Mouse (Mus musculus): Measurements from ENCODE around the gene Hoxd13.

The Hoxd13 gene

GRCm38 (mm10) chr2:74681594-74682531 is 13.8 kb downstream of the Hoxd13 start:
- peak; percentile 52 for DNase-seq

DNA sequence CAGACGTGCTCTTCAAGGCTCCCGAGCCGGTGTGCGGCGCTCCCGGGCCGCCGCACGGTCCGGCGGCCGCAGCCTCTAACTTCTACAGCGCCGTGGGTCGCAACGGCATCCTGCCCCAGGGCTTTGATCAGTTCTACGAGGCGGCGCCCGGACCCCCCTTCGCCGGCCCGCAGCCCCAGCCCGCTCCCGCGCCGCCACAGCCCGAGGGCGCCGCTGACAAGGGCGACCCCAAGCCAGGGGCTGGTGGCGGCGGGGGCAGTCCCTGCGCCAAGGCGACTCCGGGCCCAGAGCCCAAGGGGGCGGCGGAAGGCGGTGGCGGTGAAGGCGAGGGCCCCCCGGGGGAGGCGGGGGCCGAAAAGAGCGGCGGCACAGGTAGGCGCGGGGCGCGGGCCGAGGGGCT is 14.7 kb downstream of the Hoxd13 start:
- no peak for DNase-seq

- DNase-seq, result no peak
These were observed 15.4 kb downstream of the Hoxd13 start for GRCm38 (mm10) chr2:74683471-74683951.

GRCm38 (mm10) chr2:74684106-74684505 is 16.0 kb downstream of the Hoxd13 start:
- no peak for DNase-seq

GRCm38 (mm10) chr2:74685059-74685603 is 17.0 kb downstream of the Hoxd13 start:
- DNase-seq, result no peak

DNA sequence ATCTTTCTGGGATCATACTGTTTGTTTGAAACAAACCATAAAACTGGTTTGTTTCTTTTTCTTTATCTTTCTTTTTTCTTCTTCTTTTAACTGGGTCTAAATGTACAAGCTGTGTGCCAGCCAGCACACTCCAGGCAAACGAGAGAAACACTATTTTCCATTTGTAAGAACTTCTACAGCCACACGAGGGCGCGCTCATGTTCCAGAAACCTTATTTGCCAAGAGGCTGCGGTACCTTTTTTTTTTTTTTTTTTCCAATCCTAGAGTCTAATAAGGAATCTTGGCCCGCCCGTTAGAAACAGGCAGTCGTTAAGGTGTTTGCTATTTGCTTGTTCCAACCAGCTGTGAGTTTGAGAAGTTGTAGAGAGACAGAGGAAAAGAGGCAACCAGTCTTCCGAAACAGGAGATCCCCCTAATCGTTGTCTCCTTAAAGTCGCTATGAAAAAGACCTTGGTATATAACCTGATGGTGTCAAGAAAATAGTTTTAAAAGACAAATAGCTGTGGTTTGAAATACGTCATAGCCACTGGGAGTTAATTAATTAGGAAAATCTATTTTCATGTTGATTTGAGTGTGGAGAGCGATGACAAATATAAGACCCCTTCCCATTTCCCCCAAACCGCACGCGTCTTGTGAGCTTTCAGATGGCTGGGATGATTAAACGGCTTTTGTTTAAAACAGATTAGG is 18.3 kb downstream of the Hoxd13 start:
- DNase-seq, result peak; percentile 87

DNA sequence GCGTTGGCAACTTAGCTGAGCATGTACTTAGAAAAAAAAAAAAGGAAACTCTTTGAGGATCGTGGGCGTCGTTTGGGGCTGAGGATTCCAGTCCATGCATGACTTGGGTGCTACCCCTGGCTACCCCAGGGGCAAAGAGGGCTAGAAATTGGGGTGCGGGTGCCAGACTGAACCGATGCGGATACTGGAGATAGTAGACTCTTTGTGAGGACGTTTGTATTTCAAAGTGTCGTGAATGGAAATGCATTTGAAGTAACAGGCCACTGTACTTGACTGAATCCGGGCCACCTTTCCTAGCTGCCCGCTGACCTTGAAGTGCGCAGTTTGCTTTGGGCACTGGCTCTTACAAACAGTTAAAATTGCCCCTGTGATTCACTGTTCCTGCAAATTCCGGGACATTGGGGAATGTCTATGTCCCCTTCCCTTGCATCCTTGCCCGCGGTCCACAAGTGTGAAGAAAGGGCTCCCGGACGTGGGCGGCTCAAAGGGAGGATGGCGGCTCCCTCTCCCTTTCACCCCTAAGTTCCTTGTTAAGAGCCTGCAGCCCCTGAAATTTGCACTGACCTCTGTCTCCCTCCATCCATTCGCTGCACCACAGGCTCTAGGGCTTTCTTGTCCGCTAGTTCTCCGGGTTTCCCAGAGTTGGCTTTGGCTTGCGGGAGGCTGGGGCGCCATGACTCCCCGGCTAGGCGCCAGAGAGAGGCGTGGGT is 19.0 kb downstream of the Hoxd13 start:
- DNase-seq, result peak; percentile 62

- DNase-seq, result no peak
These were observed 19.8 kb downstream of the Hoxd13 start for GRCm38 (mm10) chr2:74687698-74688555.

DNA sequence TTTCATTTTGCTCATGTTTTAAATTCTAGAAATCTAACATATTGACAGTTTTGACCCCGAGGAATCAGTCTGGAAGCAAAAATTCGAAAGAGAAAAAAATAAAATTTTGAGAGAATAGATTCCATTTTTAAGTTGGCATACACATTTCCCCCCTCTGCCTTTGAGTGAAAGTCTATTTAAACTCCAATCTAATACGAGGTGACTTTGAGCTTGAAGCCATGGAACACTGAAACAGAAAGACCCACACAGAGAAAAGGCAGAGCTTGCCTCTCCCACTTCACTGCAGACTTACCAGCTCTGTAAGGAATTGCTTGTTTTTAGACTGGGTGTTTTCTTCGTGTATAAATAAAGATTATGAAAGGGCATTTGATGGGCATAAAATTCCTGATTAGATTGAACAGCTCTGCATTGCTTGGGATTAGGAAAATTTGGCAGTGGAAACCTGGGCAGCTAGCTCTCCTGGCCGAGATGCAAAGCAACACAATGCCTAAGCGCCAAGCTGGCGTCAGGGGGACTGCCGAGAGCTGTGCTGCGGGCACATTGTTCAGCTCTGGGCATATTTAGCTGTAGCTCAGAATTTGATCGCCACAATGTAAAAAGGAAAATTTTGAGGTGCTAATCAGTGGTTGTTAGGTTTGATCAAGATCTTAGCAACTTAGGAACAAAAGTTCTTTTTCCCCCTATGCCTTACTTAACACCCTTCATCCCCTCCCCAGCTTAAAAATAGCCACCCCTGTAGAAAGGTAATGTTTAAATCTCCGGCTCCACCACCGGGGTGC is 20.9 kb downstream of the Hoxd13 start:
- DNase-seq, result no peak

DNA sequence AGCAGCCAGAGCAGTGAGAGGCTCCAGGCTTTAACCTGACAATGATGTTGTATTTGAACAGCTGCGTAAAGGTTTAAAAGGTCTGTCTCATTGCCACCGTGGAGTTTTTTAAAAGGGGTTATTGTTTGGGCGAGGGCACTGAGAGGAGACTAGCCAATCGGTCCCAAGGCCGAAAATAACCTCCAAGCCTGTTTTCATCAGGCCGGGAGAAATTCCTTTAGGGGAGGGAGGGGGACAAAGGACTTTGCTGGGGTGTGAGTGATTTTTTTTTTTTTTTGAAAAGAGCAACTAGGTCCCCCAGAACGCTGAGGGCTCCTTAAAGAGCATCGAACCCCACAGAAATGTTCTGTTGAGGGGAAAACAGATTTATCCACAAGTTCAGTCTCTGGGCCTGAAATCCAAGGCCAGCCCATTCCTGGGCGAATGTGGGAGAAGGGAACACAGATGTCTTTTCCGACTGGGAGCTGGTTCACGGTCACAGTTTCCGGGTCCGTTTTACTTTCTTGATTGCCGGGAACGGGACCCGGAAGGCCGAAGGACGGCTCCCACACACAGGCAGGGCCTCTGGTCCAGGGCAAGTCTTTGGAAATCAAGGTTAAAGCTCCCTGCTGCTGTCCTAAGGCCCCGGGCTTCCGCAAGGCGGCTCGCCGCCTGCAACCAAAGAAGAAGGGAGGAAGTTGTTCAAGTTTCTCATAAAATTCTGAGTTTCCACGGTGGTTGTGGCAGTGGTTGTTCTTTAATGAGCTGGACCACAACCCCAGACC is 21.6 kb downstream of the Hoxd13 start:
- peak; percentile 58 for DNase-seq

DNA sequence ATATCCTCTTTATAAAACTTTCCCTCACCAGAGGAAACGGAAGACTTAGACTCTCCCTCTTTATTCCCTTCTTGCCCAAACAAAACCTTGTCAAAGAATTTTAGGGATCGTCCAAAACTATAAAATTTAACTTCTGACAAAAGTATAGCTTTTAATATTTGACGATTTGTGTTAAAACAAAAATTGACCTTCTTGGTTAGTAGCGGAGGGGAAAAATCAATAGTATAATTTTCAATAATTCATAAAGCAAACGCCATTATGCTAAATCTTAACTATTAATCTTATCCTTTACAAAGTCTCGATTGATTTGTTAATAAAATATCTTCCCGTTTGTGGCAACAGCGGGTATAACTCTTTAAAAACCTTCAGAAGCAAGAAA is 22.2 kb downstream of the Hoxd13 start:
- DNase-seq, result no peak

- DNase-seq, result peak; percentile 87
These were observed 23.2 kb downstream of the Hoxd13 start, which contains the start of gene Hoxd10 for GRCm38 (mm10) chr2:74691022-74691951. Gene Hoxd10 (plus strand): TSS chr2:74691924.

DNA sequence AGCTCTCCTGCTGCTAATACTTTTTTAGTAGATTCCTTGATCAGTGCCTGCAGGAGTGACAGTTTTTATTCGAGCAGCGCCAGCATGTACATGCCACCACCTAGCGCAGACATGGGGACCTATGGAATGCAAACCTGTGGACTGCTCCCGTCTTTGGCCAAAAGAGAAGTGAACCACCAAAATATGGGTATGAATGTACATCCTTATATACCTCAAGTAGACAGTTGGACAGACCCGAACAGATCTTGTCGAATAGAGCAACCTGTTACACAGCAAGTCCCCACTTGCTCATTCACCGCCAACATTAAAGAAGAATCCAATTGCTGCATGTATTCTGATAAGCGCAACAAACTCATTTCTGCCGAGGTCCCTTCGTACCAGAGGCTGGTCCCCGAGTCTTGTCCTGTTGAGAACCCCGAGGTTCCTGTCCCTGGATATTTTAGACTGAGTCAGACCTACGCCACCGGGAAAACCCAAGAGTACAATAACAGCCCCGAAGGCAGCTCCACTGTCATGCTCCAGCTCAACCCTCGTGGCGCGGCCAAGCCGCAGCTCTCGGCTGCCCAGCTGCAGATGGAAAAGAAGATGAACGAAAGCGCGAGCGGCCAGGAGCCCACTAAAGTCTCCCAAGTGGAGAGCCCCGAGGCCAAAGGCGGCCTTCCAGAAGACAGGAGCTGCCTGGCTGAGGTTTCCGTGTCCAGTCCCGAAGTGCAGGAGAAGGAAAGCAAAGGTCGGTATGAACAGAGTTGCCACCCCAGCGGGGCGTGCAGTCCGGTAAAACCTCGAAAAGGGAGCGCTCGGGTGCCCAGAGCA is 24.1 kb downstream of the Hoxd13 start:
- peak; percentile 58 for DNase-seq

DNA sequence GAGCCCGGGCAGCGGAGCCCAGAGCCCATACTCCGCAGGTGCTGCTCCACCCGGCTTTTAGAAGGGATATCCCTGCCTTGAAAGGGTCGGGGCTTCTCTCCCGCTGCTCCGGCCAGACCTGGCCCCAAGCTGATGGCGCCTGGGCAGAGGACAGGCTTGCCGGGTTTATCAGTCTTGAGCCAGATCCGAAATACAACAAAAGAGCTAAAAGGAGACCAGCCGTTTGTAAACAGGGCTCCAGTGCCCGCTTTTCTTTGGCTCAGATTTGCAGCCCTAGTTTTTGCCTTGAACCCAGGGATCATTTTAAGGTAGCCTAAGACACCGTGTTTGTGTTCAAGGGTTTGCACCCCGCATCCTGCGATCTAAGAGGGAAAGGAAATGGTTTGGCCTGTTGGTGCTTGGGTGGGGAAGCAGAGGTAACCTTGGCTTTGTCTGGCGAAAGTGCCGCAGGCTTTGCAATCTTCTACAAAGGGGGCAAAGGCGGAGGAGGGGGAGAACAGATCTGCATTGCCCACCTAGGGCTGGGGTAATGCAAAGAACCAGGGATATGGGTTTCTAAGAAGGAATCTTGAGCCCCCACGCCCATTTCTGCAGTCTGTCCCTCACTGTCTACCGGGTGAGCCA is 24.8 kb downstream of the Hoxd13 start:
- no peak for DNase-seq

- DNase-seq, result no peak
These were observed 25.3 kb downstream of the Hoxd13 start for GRCm38 (mm10) chr2:74693432-74693827.

DNA sequence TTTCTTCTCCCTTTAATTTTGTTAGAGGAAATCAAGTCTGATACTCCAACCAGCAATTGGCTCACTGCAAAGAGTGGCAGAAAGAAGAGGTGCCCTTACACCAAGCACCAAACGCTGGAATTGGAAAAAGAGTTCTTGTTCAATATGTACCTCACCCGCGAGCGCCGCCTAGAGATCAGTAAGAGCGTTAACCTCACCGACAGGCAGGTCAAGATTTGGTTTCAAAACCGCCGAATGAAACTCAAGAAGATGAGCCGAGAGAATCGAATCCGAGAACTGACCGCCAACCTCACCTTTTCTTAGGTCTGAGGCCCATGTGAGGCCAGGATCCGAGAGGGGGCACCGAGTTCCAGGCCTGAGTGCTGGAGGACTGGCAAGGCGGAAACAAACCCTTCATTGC is 26.0 kb downstream of the Hoxd13 start:
- peak; percentile 79 for DNase-seq

DNA sequence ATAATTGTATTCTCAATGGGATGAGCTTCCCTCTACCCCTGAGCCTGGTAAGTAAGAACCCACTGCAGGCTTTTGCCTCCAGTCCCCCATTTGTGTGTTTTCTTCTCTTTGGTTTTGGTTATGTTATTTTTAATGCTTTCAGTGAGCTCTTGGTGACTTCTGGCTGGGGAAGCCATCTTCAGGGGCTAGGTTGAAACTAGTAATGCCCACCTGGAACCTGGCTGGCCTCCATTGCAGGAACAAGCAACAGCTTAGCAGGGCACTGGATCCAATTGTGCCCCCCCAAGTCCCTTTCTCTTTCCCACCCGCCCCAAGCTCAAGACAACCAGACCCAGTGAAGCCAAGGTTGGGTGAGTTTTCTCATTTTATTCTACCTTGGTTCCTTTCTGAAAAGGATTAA is 27.3 kb downstream of the Hoxd13 start:
- no peak for DNase-seq

All from kidney, adult 18-20 months (tissue).